Mouse (Mus musculus) hindlimb bud, embryonic 11.5 days (tissue): ENCODE results near the gene Atg2a.
A peak's percentile ranks its signal among the peaks of the same experiment; 100 is the strongest.

Source experiments
- DNase-seq: peaks from one replicate; pipeline ENCODE4 v3.0.0-alpha.2; 2012; ENCODE audit warnings: low read depth, low spot score; ENCODE audit errors: extremely low spot score

Atg2a gene

GRCm38 (mm10) chr19:6247526-6248300, 6.2 kb downstream of the Atg2a start:
- no peak for DNase-seq

DNA sequence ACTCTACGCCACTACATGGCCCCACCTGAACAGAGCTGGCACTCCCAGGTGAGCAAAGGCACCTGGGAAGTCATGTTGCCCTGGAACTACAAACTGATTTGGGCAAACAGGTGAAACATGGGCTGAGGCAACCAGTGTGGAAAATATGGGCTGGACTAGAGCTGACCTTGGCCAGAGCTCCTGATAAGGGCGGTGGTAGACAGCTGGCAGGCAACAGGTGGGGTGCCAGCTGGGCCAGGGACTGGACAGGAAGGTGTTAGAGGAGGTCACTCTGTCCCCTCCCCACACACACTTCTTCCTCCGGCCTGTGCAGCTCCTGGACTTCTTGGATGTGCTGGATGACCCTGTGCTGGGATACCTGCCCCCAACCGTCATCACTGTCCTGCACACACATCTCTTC, 11.6 kb downstream of the Atg2a start:
- no peak for DNase-seq

DNA sequence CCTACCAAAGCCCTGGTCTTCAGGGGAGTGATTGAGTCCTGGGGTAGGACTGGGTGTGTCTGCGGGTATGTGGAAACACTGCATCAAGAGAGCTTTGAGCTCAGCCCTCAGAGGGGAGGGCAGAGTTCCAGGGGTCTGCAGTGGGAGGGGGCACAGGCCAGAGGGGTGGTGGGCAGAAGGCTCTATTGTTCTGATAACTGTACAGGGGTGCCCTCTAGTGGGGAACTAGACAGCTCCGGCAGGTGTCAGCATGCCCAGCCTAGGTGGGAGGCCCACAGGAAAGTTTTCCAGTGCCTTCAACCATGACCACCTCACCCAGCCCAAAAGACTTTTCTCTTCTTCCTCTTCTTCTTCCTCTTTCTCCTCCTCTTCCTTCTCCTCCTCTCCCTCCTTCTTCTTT, 19.0 kb downstream of the Atg2a start:
- DNase-seq = no peak

- DNase-seq = no peak
These were observed 19.5 kb downstream of the Atg2a start for GRCm38 (mm10) chr19:6260946-6261345.

GRCm38 (mm10) chr19:6261379-6261778, 19.9 kb downstream of the Atg2a start:
- DNase-seq = no peak

DNA sequence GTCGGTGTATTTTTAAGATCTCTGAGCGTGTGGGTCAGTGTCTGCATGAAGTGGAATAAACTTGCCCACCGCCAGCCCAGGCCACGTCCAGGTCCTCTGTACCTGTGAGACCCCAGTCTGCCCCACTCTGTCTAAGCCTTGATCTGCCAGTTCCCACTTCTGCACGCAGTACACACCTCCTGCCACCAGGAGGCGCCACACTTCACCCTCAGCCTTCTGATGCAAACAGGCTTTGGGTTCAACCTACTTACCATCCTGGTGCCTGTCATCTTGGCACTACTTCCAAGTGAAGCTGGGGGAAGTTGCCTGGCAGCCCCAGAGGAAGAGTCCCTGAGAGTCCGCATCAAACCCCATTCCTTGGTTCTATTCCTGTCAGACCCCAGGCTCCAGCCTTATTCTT, 20.8 kb downstream of the Atg2a start:
- no peak for DNase-seq

GRCm38 (mm10) chr19:6262839-6263433, 21.5 kb downstream of the Atg2a start:
- DNase-seq = no peak

- no peak for DNase-seq
These were observed 22.7 kb downstream of the Atg2a start for GRCm38 (mm10) chr19:6264200-6264599.

GRCm38 (mm10) chr19:6264945-6265344, 23.5 kb downstream of the Atg2a start:
- DNase-seq = no peak

DNA sequence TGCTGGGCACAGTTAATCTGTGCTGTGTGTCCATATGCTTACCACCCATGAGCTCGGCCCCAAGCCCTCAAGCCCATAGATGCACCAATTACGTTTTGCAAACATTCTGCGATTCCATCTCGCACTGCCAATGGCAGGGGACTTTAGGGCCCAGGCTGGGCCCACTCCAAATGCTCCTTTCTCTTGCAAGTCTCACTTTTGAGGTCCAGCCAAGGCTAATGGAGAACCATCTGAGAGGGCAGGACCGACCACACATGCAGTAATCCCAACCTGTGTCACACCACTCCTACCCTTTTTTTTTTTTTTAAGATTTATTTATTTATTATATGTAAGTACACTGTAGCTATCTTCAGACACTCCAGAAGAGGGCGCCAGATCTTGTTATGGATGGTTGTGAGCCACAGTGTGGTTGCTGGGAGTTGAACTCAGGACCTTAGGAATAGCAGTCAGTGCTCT, 24.3 kb downstream of the Atg2a start:
- no peak for DNase-seq

- no peak for DNase-seq
These were observed 26.1 kb downstream of the Atg2a start for GRCm38 (mm10) chr19:6267306-6268169.

DNA sequence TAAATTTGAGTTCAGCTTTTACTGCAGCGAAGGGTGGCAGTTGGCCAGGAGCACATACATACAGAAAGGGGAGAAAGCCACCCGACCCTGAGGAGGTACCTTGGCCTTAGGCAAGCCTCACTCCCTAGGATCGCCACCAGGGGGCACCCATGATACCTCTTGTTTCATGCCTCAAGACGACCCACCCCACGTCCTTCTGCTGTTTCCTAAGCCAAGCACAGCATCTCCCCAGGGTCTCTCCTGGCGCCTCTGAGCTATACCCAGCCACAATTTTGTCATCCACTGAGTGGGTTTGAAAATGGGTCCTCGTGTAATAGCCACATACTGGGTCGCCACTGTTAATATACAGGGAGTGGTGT, 26.7 kb downstream of the Atg2a start:
- DNase-seq = peak; percentile 90

DNA sequence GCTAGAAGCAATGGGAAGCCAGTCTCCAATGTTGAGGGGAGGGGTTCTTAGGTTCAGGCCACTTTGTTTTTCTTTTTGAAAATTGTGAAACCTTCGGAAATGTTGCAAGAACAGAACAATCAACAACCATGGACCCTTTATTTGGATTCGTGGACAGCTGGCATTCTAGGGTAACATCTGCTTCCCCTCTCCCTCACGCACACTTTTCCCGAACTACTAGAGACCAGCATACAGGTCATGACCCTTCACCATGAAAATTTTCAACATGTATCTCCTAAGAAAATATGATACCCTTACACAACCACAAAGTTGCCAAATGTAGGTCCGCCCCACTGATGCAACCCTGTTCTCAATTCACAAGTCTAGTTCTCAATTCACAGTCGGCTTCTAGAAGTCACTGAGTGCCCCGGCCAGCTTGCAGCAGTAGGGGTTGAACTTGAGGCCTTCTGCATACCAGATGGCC, 27.2 kb downstream of the Atg2a start:
- no peak for DNase-seq

- DNase-seq = no peak
These were observed 28.5 kb downstream of the Atg2a start for GRCm38 (mm10) chr19:6269798-6270475.

GRCm38 (mm10) chr19:6270661-6271060, 29.2 kb downstream of the Atg2a start:
- DNase-seq = no peak

GRCm38 (mm10) chr19:6271206-6271605, 29.7 kb downstream of the Atg2a start:
- no peak for DNase-seq

- no peak for DNase-seq
These were observed 30.6 kb downstream of the Atg2a start for GRCm38 (mm10) chr19:6272053-6272452.

- DNase-seq = no peak
These were observed 31.3 kb downstream of the Atg2a start for GRCm38 (mm10) chr19:6272738-6273137.

GRCm38 (mm10) chr19:6273592-6273991, 32.1 kb downstream of the Atg2a start:
- DNase-seq = no peak

DNA sequence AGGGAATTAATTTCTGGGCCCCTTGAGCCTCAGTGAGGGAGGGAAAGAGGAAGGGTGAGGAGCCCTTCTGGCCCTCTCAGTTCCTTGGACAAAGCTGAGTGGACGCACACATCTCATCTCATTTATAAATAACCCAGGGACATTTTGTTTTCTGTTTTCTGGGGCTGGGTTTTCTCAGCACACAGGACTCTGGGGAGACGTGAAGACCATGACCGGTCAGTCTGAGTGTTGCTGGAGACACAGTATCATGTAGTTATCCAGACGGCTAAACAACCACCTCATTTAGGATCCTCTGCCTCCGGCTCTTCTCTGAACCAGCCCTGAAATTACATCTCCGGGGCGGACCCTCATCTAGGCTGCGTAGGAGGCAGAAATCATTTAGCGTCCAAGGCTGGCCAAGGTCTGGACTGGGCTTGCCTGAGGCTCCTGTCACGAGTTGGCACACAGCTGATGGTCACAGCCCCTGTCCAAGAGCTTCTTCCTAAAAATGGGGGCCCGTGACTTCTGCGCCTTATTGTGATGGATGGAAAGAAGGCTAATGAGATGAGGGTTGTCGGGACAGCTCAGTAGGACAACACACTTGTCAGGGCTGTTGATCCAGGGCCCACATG, 32.6 kb downstream of the Atg2a start:
- no peak for DNase-seq
